Mouse (Mus musculus) ES-Bruce4 (cell line): ENCODE results near the gene 3830417A13Rik. TPM values are rescaled to one million over a fixed set of nuclear protein-coding genes. Genes with fewer than 3 reads are reported as not detected.

Experiments used
- H3K27ac ChIP-seq: 2 replicates; pipeline ENCODE4 v1.5.1; 2012; ENCODE audit warnings: low read length, inconsistent platforms; ENCODE audit not compliant: insufficient read depth
- H3K27me3 ChIP-seq: 2 replicates; pipeline ENCODE4 v1.6.1; 2012; ENCODE audit warnings: mild to moderate bottlenecking, low read length, inconsistent platforms; ENCODE audit not compliant: control insufficient read depth, poor library complexity, insufficient read depth, severe bottlenecking
- H3K36me3 ChIP-seq: 2 replicates; pipeline ENCODE4 v1.6.1; 2012; ENCODE audit warnings: inconsistent platforms, mild to moderate bottlenecking, low read length, moderate library complexity; ENCODE audit not compliant: control insufficient read depth, poor library complexity, insufficient read depth, severe bottlenecking
- H3K4me1 ChIP-seq: one replicate; pipeline ENCODE4 v1.8.1; 2011; ENCODE audit warnings: low read length; ENCODE audit not compliant: control insufficient read depth, insufficient read depth
- H3K4me3 ChIP-seq: 2 replicates; pipeline ENCODE4 v1.5.1; 2011; ENCODE audit warnings: low read depth, mild to moderate bottlenecking, low read length
- H3K9ac ChIP-seq: 2 replicates; pipeline ENCODE4 v1.6.1; 2012; ENCODE audit warnings: low read depth, mild to moderate bottlenecking, inconsistent platforms; ENCODE audit not compliant: poor library complexity, severe bottlenecking
- H3K9me3 ChIP-seq: replicated peaks from 2 replicates; pipeline ENCODE4 v1.6.1; 2012; ENCODE audit warnings: mild to moderate bottlenecking, low read length, inconsistent platforms; ENCODE audit not compliant: control insufficient read depth, poor library complexity, insufficient read depth, severe bottlenecking
- CTCF ChIP-seq: IDR thresholded peaks from one replicate; pipeline ENCODE4 v1.8.1; 2011; ENCODE audit warnings: low read depth, low read length
- EP300 ChIP-seq: IDR thresholded peaks from 2 replicates; pipeline ENCODE4 v1.6.1; 2011; ENCODE audit warnings: low read depth, low read length; ENCODE audit not compliant: insufficient read depth
- POLR2A ChIP-seq: IDR thresholded peaks from one replicate; pipeline ENCODE4 v1.8.1; 2011; ENCODE audit warnings: low read length; ENCODE audit not compliant: insufficient read depth
- polyA plus RNA-seq: library from polyadenylated mRNA; stranded (reverse); fragments of >200 nt; gene quantifications from 2 replicates; pipeline ENCODE4 v1.2.4, GENCODE M21; 2011; ENCODE audit warnings: low read depth; ENCODE audit not compliant: missing spikeins, insufficient read depth, insufficient read length

The 3830417A13Rik gene
- 9.3 and 12.8 TPM in 2 replicates for polyA plus RNA-seq

GRCm38 (mm10) chrX:64173248-64173647 is at the start of gene 3830417A13Rik:
TSS of gene 3830417A13Rik (plus strand) at chrX:64173548.
- Histone ChIP-seq H3K4me3 (no peak within 1 kb of the TSS), H3K27ac (no peak within 1 kb of the TSS), H3K36me3 (no peaks in the 10 kb centered on the region), H3K27me3 (no peaks in the 10 kb centered on the region), H3K9ac (no peak within 1 kb of the TSS), H3K9me3 (no peaks in the 10 kb centered on the region), H3K4me1 (no peaks in the 10 kb centered on the region)
- no peak for TF ChIP-seq POLR2A
- no peak for TF ChIP-seq EP300
- no peak for TF ChIP-seq CTCF

- Histone ChIP-seq H3K9me3 (no peaks in the 10 kb centered on the region), H3K4me3 (no peak within 1 kb of the TSS), H3K27ac (no peak within 1 kb of the TSS), H3K27me3 (no peaks in the 10 kb centered on the region), H3K36me3 (no peaks in the 10 kb centered on the region), H3K9ac (no peak within 1 kb of the TSS), H3K4me1 (no peaks in the 10 kb centered on the region)
- TF ChIP-seq CTCF (no peak), EP300 (no peak), POLR2A (no peak)
Observed at GRCm38 (mm10) chrX:64152098-64152497, 21.2 kb upstream of the 3830417A13Rik start, which contains the start of gene Gm6760. TSS of gene Gm6760 (minus strand) at chrX:64152198.

- Histone ChIP-seq H3K9me3 (no peaks in the 10 kb centered on the region), H3K4me1 (no peaks in the 10 kb centered on the region), H3K4me3 (no peak overlapping the region), H3K27me3 (no peaks in the 10 kb centered on the region), H3K36me3 (no peaks in the 10 kb centered on the region), H3K9ac (no peak overlapping the region), H3K27ac (no peak overlapping the region)
- no peak for TF ChIP-seq EP300
Observed at GRCm38 (mm10) chrX:64181246-64181645, 7.9 kb downstream of the 3830417A13Rik start.

Other genes with a start within 250 kb of the 3830417A13Rik start
- gene Gm6760, start 21.4 kb upstream of the 3830417A13Rik start, polyA plus RNA-seq: not detected in 2 replicates
- gene Slitrk4, start 103.4 kb downstream of the 3830417A13Rik start, polyA plus RNA-seq: 0.40 and 0.73 TPM in 2 replicates